Mouse (Mus musculus) ES-Bruce4 (cell line): Measurements from ENCODE around the gene Pxt1. TPM values are rescaled to one million over a fixed set of nuclear protein-coding genes. Genes with fewer than 3 reads are reported as not detected.

Source experiments
- H3K27ac ChIP-seq: 2 replicates; pipeline ENCODE4 v1.5.1; 2012; ENCODE audit warnings: low read length, inconsistent platforms; ENCODE audit not compliant: insufficient read depth
- H3K27me3 ChIP-seq: 2 replicates; pipeline ENCODE4 v1.6.1; 2012; ENCODE audit warnings: mild to moderate bottlenecking, low read length, inconsistent platforms; ENCODE audit not compliant: control insufficient read depth, poor library complexity, insufficient read depth, severe bottlenecking
- H3K36me3 ChIP-seq: 2 replicates; pipeline ENCODE4 v1.6.1; 2012; ENCODE audit warnings: inconsistent platforms, mild to moderate bottlenecking, low read length, moderate library complexity; ENCODE audit not compliant: control insufficient read depth, poor library complexity, insufficient read depth, severe bottlenecking
- H3K4me1 ChIP-seq: one replicate; pipeline ENCODE4 v1.8.1; 2011; ENCODE audit warnings: low read length; ENCODE audit not compliant: control insufficient read depth, insufficient read depth
- H3K4me3 ChIP-seq: 2 replicates; pipeline ENCODE4 v1.5.1; 2011; ENCODE audit warnings: low read depth, mild to moderate bottlenecking, low read length
- H3K9ac ChIP-seq: 2 replicates; pipeline ENCODE4 v1.6.1; 2012; ENCODE audit warnings: low read depth, mild to moderate bottlenecking, inconsistent platforms; ENCODE audit not compliant: poor library complexity, severe bottlenecking
- H3K9me3 ChIP-seq: replicated peaks from 2 replicates; pipeline ENCODE4 v1.6.1; 2012; ENCODE audit warnings: mild to moderate bottlenecking, low read length, inconsistent platforms; ENCODE audit not compliant: control insufficient read depth, poor library complexity, insufficient read depth, severe bottlenecking
- CTCF ChIP-seq: IDR thresholded peaks from one replicate; pipeline ENCODE4 v1.8.1; 2011; ENCODE audit warnings: low read depth, low read length
- EP300 ChIP-seq: IDR thresholded peaks from 2 replicates; pipeline ENCODE4 v1.6.1; 2011; ENCODE audit warnings: low read depth, low read length; ENCODE audit not compliant: insufficient read depth
- POLR2A ChIP-seq: IDR thresholded peaks from one replicate; pipeline ENCODE4 v1.8.1; 2011; ENCODE audit warnings: low read length; ENCODE audit not compliant: insufficient read depth
- polyA plus RNA-seq: library from polyadenylated mRNA; stranded (reverse); fragments of >200 nt; gene quantifications from 2 replicates; pipeline ENCODE4 v1.2.4, GENCODE M21; 2011; ENCODE audit warnings: low read depth; ENCODE audit not compliant: missing spikeins, insufficient read depth, insufficient read length

Pxt1 gene
- polyA plus RNA-seq, 1 experiment, result 2.4 TPM

- H3K9ac ChIP-seq, result no peak overlapping the region
- peaks cover 4% of the 10 kb centered on the region for H3K4me1 ChIP-seq
- H3K27me3 ChIP-seq, result no peaks in the 10 kb centered on the region
- no peaks in the 10 kb centered on the region for H3K9me3 ChIP-seq
- TF ChIP-seq CTCF, result no peak
- TF ChIP-seq POLR2A, result no peak
- TF ChIP-seq EP300, result no peak
- H3K36me3 ChIP-seq, result peaks cover 69% of the 10 kb centered on the region
- H3K27ac ChIP-seq, result no peak overlapping the region
- H3K4me3 ChIP-seq, result no peak overlapping the region
These were observed 26.5 kb upstream of the Pxt1 start for GRCm38 (mm10) chr17:28970122-28970521.

GRCm38 (mm10) chr17:28967021-28967610 lies 23.5 kb upstream of the Pxt1 start:
- Histone ChIP-seq H3K27ac (0 out of 2 replicates have a peak overlapping the region, but pooled peaks have one; percentile 6), H3K9ac (no peak overlapping the region), H3K4me3 (no peak overlapping the region), H3K36me3 (peaks cover 57% of the 10 kb centered on the region), H3K27me3 (no peaks in the 10 kb centered on the region), H3K9me3 (no peaks in the 10 kb centered on the region), H3K4me1 (peaks cover 2% of the 10 kb centered on the region)
- TF ChIP-seq POLR2A (no peak), EP300 (no peak), CTCF (no peak)

GRCm38 (mm10) chr17:28961596-28961995 lies 18.0 kb upstream of the Pxt1 start:
- H3K36me3 ChIP-seq, result peaks cover 27% of the 10 kb centered on the region

GRCm38 (mm10) chr17:28960597-28960996 lies 17.0 kb upstream of the Pxt1 start:
- Histone ChIP-seq H3K4me1 (no peaks in the 10 kb centered on the region), H3K4me3 (no peak overlapping the region), H3K9ac (no peak overlapping the region), H3K9me3 (no peaks in the 10 kb centered on the region), H3K27ac (no peak overlapping the region), H3K27me3 (no peaks in the 10 kb centered on the region), H3K36me3 (peaks cover 22% of the 10 kb centered on the region)
- no peak for TF ChIP-seq CTCF
- TF ChIP-seq POLR2A, result no peak
- TF ChIP-seq EP300, result no peak

More at GRCm38 (mm10) chr17:28961596-28961995, 18.0 kb upstream of the Pxt1 start:
- no peak overlapping the region for H3K27ac ChIP-seq
- H3K27me3 ChIP-seq, result no peaks in the 10 kb centered on the region
- no peak overlapping the region for H3K9ac ChIP-seq
- no peaks in the 10 kb centered on the region for H3K4me1 ChIP-seq
- H3K9me3 ChIP-seq, result no peaks in the 10 kb centered on the region
- TF ChIP-seq POLR2A, result no peak
- no peak overlapping the region for H3K4me3 ChIP-seq

GRCm38 (mm10) chr17:28954416-28954815 lies 10.8 kb upstream of the Pxt1 start:
- Histone ChIP-seq H3K4me3 (peak overlapping the region; percentile 27; the same call in 1 of the 2 replicates), H3K9me3 (no peaks in the 10 kb centered on the region), H3K27me3 (no peaks in the 10 kb centered on the region), H3K27ac (no peak overlapping the region), H3K4me1 (peaks cover 2% of the 10 kb centered on the region), H3K9ac (0 out of 2 replicates have a peak overlapping the region, but pooled peaks have one; percentile 95), H3K36me3 (no peaks in the 10 kb centered on the region)
- TF ChIP-seq CTCF (no peak), EP300 (no peak), POLR2A (no peak)

DNA sequence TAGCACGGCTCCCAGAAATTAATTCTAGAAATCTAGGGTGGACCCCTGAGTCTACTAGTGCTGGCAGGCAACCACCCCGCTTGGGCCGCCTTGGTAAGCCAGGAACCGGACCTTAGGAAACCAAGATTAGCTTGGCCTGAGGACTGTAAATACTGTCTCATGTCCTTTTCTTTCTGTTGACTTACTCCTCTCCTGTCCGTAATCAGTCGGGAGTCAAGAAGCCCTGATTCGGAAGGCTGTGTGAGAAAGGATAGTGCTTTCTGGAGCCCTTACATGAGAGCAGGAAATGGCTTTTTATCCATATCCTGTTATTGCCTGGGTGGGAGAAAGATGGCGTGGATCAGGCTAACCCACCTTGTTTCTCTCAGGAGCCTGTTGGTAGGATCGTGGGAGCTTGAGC lies 9.6 kb upstream of the Pxt1 start:
- H3K9ac ChIP-seq, result peak overlapping the region; percentile 95
- no peaks in the 10 kb centered on the region for H3K36me3 ChIP-seq
- no peak overlapping the region for H3K27ac ChIP-seq
- peaks cover 2% of the 10 kb centered on the region for H3K4me1 ChIP-seq
- peak overlapping the region; percentile 84 for H3K4me3 ChIP-seq
- no peaks in the 10 kb centered on the region for H3K27me3 ChIP-seq
- no peaks in the 10 kb centered on the region for H3K9me3 ChIP-seq
- TF ChIP-seq CTCF (no peak), POLR2A (no peak)
